Mouse (Mus musculus) gonadal fat pad, adult 2 months (tissue): ENCODE data around the gene Nfyb. TPM values are rescaled to one million over a fixed set of nuclear protein-coding genes. Genes with fewer than 3 reads are reported as not detected.

Experiments
- DNase-seq: peaks from one replicate; pipeline ENCODE4 v3.0.0-alpha.2; 2012; ENCODE audit warnings: low read depth
- polyA plus RNA-seq: library from polyadenylated mRNA; depleted of rRNA; stranded (reverse); fragments of >200 nt; gene quantifications from 2 replicates; pipeline ENCODE4 v1.2.3, GENCODE M21; 2012; rRNA removed

Nfyb gene
- polyA plus RNA-seq, result 11.4 and 12.0 TPM in 2 replicates

- DNase-seq, result peak; percentile 75
Observed at GRCm38 (mm10) chr10:82763840-82764631, at the start of gene Nfyb. Gene Nfyb, minus strand, starts transcription at chr10:82764144.

GRCm38 (mm10) chr10:82811855-82812431 lies 48.0 kb upstream of the Nfyb start:
- DNase-seq, result no peak

- no peak for DNase-seq
Observed at GRCm38 (mm10) chr10:82809352-82809751, 45.4 kb upstream of the Nfyb start.

- no peak for DNase-seq
Observed at GRCm38 (mm10) chr10:82808891-82809290, 44.9 kb upstream of the Nfyb start.

- no peak for DNase-seq
Observed at GRCm38 (mm10) chr10:82808155-82808554, 44.2 kb upstream of the Nfyb start.

- DNase-seq, result no peak
Observed at GRCm38 (mm10) chr10:82807238-82807637, 43.3 kb upstream of the Nfyb start.

- no peak for DNase-seq
Observed at GRCm38 (mm10) chr10:82806414-82806813, 42.5 kb upstream of the Nfyb start.

- no peak for DNase-seq
Observed at GRCm38 (mm10) chr10:82805111-82805510, 41.2 kb upstream of the Nfyb start.

GRCm38 (mm10) chr10:82804396-82804795 lies 40.5 kb upstream of the Nfyb start:
- DNase-seq, result no peak

- DNase-seq, result peak; percentile 41
Observed at GRCm38 (mm10) chr10:82800094-82800493, 36.1 kb upstream of the Nfyb start.

- DNase-seq, result no peak
Observed at GRCm38 (mm10) chr10:82798312-82798933, 34.5 kb upstream of the Nfyb start.

GRCm38 (mm10) chr10:82797119-82797491 lies 33.2 kb upstream of the Nfyb start:
- DNase-seq, result no peak

GRCm38 (mm10) chr10:82796471-82797118 lies 32.7 kb upstream of the Nfyb start:
- no peak for DNase-seq

GRCm38 (mm10) chr10:82795767-82796166 lies 31.8 kb upstream of the Nfyb start:
- no peak for DNase-seq

- peak; percentile 76 for DNase-seq
Observed at GRCm38 (mm10) chr10:82795071-82795731, 31.3 kb upstream of the Nfyb start.

GRCm38 (mm10) chr10:82792311-82792710 lies 28.4 kb upstream of the Nfyb start:
- DNase-seq, result no peak

GRCm38 (mm10) chr10:82791713-82792112 lies 27.8 kb upstream of the Nfyb start:
- no peak for DNase-seq

- DNase-seq, result no peak
Observed at GRCm38 (mm10) chr10:82790504-82790903, 26.6 kb upstream of the Nfyb start.

- no peak for DNase-seq
Observed at GRCm38 (mm10) chr10:82789181-82789580, 25.2 kb upstream of the Nfyb start.

GRCm38 (mm10) chr10:82782472-82782871 lies 18.5 kb upstream of the Nfyb start:
- DNase-seq, result no peak

- no peak for DNase-seq
Observed at GRCm38 (mm10) chr10:82780816-82781215, 16.9 kb upstream of the Nfyb start.

- no peak for DNase-seq
Observed at GRCm38 (mm10) chr10:82780322-82780721, 16.4 kb upstream of the Nfyb start.
